Mouse (Mus musculus) liver, postnatal 0 days (tissue): ENCODE results near the gene Lrrfip1. TPM values are rescaled to one million over a fixed set of nuclear protein-coding genes. Genes with fewer than 3 reads are reported as not detected.

Source experiments
- ATAC-seq: fragments of 200-750 bp; cut with Nextera tagmentation; 2 replicates; pipeline ENCODE4 v1.8.0; 2017; ENCODE audit warnings: mild to moderate bottlenecking, moderate library complexity
- DNase-seq: peaks from one replicate; pipeline ENCODE4 v3.0.0-alpha.2; 2016
- H3K27ac ChIP-seq: fragments of 300-500 bp; sonication (generic); 2 replicates; pipeline ENCODE4 v1.5.1; 2014; ENCODE audit warnings: antibody characterized with exemption, moderate library complexity, mild to moderate bottlenecking, low read depth
- H3K27me3 ChIP-seq: fragments of 300-500 bp; sonication (generic); 2 replicates; pipeline ENCODE4 v1.6.1; 2014; ENCODE audit warnings: low read length, control low read depth, mixed read lengths; ENCODE audit not compliant: insufficient read depth
- H3K36me3 ChIP-seq: fragments of 300-500 bp; sonication (generic); replicated peaks from 2 replicates; pipeline ENCODE4 v1.6.1; 2014; ENCODE audit warnings: mild to moderate bottlenecking, control low read depth, low read length, moderate library complexity, mixed read lengths; ENCODE audit not compliant: insufficient read depth
- H3K4me1 ChIP-seq: fragments of 300-500 bp; sonication (generic); 2 replicates; pipeline ENCODE4 v1.6.1; 2014; ENCODE audit warnings: antibody characterized with exemption, mild to moderate bottlenecking, control low read depth; ENCODE audit not compliant: insufficient read depth
- H3K4me2 ChIP-seq: fragments of 300-500 bp; sonication (generic); 2 replicates; pipeline ENCODE4 v1.6.1; 2014; ENCODE audit warnings: low read depth, mild to moderate bottlenecking, low read length, moderate library complexity, mixed read lengths
- H3K4me3 ChIP-seq: fragments of 300-500 bp; sonication (generic); 2 replicates; pipeline ENCODE4 v1.5.1; 2014; ENCODE audit warnings: low read depth, low read length
- H3K9ac ChIP-seq: fragments of 300-500 bp; sonication (generic); replicated peaks from 2 replicates; pipeline ENCODE4 v1.6.1; 2014; ENCODE audit warnings: mild to moderate bottlenecking, moderate library complexity
- H3K9me3 ChIP-seq: fragments of 300-500 bp; sonication (generic); 2 replicates; pipeline ENCODE4 v1.6.1; 2016; ENCODE audit warnings: mild to moderate bottlenecking, control low read depth, low read length, mixed read lengths
- CTCF ChIP-seq: sonication (generic); IDR thresholded peaks from 2 replicates; pipeline ENCODE4 v1.5.1; 2016; ENCODE audit warnings: antibody characterized with exemption, low read depth
- EP300 ChIP-seq: IDR thresholded peaks from 2 replicates; pipeline ENCODE4 v1.6.1; 2016; ENCODE audit warnings: antibody characterized with exemption, low read depth, mild to moderate bottlenecking
- WGBS: fragments of 180-500 bp; shearing (Covaris S2); extraction: QIAGEN DNeasy Blood & Tissue Kit; methylation state at CpG from one replicate; pipeline ENCODE4 v1.1.7; 2014; ENCODE audit not compliant: insufficient replicate concordance; 5-methylcytosine and 5-hydroxymethylcytosine counted together
- polyA plus RNA-seq: library from polyadenylated mRNA; unstranded; fragments of >200 nt; fragmentation: Nextera tagmentation; extraction: Ambion mirVana; gene quantifications from 2 replicates; pipeline ENCODE4 v1.2.1, GENCODE M21; 2015

Gene Lrrfip1
- polyA plus RNA-seq, 1 experiment from 2014 or later = 21.9 TPM

DNA sequence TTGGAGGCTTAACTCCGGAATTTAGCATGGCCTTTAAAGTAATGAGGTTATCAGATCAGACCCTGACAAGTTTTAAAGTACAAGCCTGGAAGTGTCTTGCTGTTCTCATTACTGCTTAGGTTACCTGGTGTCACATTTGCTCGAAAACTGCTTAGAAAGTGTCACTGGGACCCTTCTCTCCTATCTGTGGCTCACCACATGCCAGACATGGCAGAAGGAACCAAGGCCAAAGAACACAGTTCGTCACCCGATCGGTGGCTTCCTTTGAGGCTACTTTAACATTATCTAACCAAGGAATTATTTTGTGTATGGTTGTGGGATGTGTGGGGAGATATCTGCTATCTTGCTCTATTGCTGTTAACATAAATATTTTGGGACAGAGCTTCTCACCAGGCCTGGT is 95.5 kb downstream of the Lrrfip1 start:
- Histone ChIP-seq H3K9ac (no peak overlapping the region), H3K4me1 (peaks cover 43% of the 10 kb centered on the region), H3K27ac (no peak overlapping the region), H3K9me3 (no peaks in the 10 kb centered on the region), H3K4me2 (no peak overlapping the region), H3K27me3 (no peaks in the 10 kb centered on the region), H3K4me3 (no peak overlapping the region), H3K36me3 (peaks cover 11% of the 10 kb centered on the region)
- ATAC-seq (no peak), DNase-seq (no peak)
- TF ChIP-seq EP300 (no peak), CTCF (no peak)
- 53% methylated on average over 5 of the region's 5 CpGs for WGBS

DNA sequence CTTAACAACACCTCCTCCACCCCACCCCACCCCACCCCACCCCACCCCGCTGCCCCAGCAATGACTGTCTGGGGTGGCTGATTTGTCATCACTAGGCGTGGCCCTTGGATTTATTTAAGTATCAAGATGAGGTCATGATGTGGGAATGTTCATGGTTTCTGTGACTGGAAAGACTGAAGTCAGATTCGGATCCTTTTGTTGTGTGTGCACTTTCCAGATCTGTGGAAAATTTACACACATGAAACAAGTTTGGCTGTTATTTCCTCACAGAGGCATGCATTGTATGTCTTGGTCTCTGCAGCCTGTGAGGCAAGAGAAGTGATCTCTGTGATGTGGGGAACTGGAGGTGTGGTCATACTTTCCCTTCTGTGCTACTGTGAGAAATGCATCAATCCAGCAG is 96.7 kb downstream of the Lrrfip1 start:
- H3K4me2 ChIP-seq = 0 out of 2 replicates have a peak overlapping the region, but pooled peaks have one; percentile 6
- H3K27ac ChIP-seq = peak overlapping the region; percentile 30
- no peaks in the 10 kb centered on the region for H3K9me3 ChIP-seq
- ATAC-seq (no peak; the same call in 1 of the 2 replicates), DNase-seq (no peak)
- H3K4me3 ChIP-seq = no peak overlapping the region
- no peaks in the 10 kb centered on the region for H3K27me3 ChIP-seq
- WGBS = 67% methylated on average over 3 of the region's 3 CpGs
- H3K4me1 ChIP-seq = peaks cover 43% of the 10 kb centered on the region
- H3K36me3 ChIP-seq = 0 out of 2 replicates have a peak, but pooled peaks cover 6% of the 10 kb centered on the region
- no peak overlapping the region for H3K9ac ChIP-seq
- no peak for TF ChIP-seq CTCF
- TF ChIP-seq EP300 = no peak

DNA sequence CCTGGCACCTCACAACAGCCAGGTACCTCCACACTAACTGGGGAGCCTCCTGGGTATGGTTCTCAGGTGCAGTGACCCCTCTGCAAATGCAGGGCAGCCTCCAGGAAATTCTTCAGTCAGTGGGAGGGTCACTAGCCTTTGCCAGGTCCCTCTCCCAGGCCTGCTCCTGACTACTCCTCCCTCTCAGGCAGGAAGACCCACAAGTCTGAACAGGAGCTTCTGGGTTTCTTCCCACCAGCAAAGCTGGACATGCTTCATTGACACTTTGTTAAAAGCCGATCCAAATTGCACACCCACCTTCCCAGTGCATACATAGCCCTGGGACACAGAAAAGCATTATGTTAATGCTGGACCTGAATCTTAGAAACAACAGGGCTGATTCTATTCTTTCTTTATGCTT is 97.3 kb downstream of the Lrrfip1 start:
- Histone ChIP-seq H3K4me1 (peaks cover 43% of the 10 kb centered on the region), H3K4me2 (peak overlapping the region; percentile 6; the same call in 1 of the 2 replicates), H3K4me3 (no peak overlapping the region), H3K9ac (0 out of 2 replicates have a peak overlapping the region, but pooled peaks have one; percentile 26), H3K27ac (peak overlapping the region; percentile 30; the same call in 1 of the 2 replicates), H3K27me3 (no peaks in the 10 kb centered on the region), H3K36me3 (0 out of 2 replicates have a peak, but pooled peaks cover 6% of the 10 kb centered on the region), H3K9me3 (no peaks in the 10 kb centered on the region)
- ATAC-seq = no peak
- 75% methylated on average over 1 of the region's 1 CpGs for WGBS
- no peak for DNase-seq
- no peak for TF ChIP-seq EP300
- no peak for TF ChIP-seq CTCF

DNA sequence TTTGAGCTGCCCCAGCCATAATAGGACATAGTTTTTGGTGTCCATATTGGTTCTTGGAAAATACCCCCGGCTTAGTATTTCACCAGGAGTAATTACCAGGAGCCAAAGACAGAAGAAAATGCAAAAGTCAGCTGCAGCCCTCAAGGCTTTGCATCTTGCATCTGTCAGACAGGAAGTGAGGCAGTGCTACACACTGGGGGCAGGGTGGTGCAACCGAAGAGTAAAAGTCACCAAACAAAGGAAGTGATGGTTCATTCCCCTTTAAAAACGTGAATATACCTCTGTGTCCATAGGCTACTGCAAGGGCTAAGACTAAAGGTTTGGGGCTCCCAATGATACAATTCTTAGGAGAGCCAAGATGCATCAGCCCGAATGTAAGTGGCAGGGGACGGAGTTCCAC is 98.0 kb downstream of the Lrrfip1 start:
- no peaks in the 10 kb centered on the region for H3K9me3 ChIP-seq
- H3K27me3 ChIP-seq = no peaks in the 10 kb centered on the region
- ATAC-seq (no peak), DNase-seq (no peak)
- 56% methylated on average over 5 of the region's 5 CpGs for WGBS
- no peak overlapping the region for H3K4me3 ChIP-seq
- TF ChIP-seq CTCF = no peak
- no peak for TF ChIP-seq EP300
- no peak overlapping the region for H3K27ac ChIP-seq
- 0 out of 2 replicates have a peak overlapping the region, but pooled peaks have one; percentile 18 for H3K4me2 ChIP-seq
- 0 out of 2 replicates have a peak, but pooled peaks cover 4% of the 10 kb centered on the region for H3K36me3 ChIP-seq
- no peak overlapping the region for H3K9ac ChIP-seq
- H3K4me1 ChIP-seq = peaks cover 41% of the 10 kb centered on the region

DNA sequence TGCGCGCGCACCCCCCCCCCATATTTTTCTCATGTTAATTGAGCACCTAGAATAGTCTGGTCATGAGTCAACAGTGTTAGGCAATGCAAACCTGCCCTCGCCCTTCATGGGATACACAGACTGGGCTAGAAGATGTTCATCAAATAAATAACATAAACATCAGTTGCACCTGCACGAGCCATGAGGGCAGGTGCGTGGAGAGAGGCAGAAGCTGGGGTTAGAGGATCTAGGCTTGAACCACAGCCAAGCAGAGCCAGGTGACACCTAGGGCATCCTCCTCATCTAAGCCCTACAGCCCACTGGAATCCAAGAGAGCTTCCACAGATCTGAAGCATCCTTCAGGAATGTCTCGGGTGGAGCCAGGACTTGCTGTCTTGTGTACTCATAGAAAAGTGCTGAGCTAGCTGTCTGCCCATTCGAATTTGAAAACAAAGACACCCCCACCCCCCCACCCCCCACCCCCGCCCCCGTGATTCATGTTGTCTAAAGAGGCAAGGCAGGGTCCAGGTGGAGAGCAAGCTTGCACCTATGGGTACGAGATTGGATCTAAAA is 98.8 kb downstream of the Lrrfip1 start:
- no peak overlapping the region for H3K27ac ChIP-seq
- H3K9me3 ChIP-seq = no peaks in the 10 kb centered on the region
- 0 out of 2 replicates have a peak, but pooled peaks cover 3% of the 10 kb centered on the region for H3K36me3 ChIP-seq
- no peak overlapping the region for H3K9ac ChIP-seq
- peaks cover 38% of the 10 kb centered on the region for H3K4me1 ChIP-seq
- H3K4me3 ChIP-seq = no peak overlapping the region
- ATAC-seq (no peak), DNase-seq (no peak)
- TF ChIP-seq EP300 (no peak), CTCF (no peak)
- H3K4me2 ChIP-seq = no peak overlapping the region
- H3K27me3 ChIP-seq = no peaks in the 10 kb centered on the region
- 80% methylated on average over 11 of the region's 11 CpGs for WGBS

DNA sequence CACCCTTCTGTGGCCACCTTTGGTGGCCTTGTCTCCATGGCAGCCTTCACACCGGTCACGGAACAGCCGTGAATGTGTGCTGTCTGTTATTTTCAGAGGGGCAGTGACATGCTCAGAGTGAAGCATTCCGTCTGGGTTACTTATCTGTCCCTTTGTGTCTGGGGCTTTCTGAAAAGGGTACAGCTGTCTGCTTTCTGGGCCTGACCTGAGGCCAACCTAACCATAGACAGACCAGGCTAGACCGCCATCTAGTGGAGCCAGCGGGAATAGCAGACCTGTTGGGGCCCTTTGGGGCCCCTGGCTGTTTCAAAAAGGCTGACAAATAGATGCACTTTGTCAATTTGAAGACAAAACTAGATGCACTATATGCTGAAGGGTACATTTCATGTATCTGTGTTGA is 100.3 kb downstream of the Lrrfip1 start:
- Histone ChIP-seq H3K4me2 (no peak overlapping the region), H3K4me1 (peaks cover 39% of the 10 kb centered on the region), H3K27ac (peak overlapping the region; percentile 29; the same call in 1 of the 2 replicates), H3K36me3 (no peaks in the 10 kb centered on the region; the same call in 1 of the 2 replicates), H3K27me3 (no peaks in the 10 kb centered on the region), H3K9me3 (no peaks in the 10 kb centered on the region), H3K9ac (no peak overlapping the region; the same call in 1 of the 2 replicates), H3K4me3 (no peak overlapping the region)
- 19% methylated on average over 6 of the region's 6 CpGs for WGBS
- DNase-seq (peak; percentile 79), ATAC-seq (no peak)
- TF ChIP-seq EP300 (no peak), CTCF (peak; percentile 86)
